Mouse (Mus musculus): ENCODE measurements at regions not wholly inside any gene's neighbourhood (a gene's known extent, or its start where the extent isn't known, plus 50 kb on each side); places are given as distances from the start of the nearest gene placed in this dataset.

GRCm38 (mm10) chr16:29725563-29725962 lies 146.4 kb downstream of the Opa1 start:
- TF ChIP-seq POLR2A (IDR thresholded peaks at IDR 0.05; ENCODE audit: insufficient read length, low read depth) (no peak), TCF3 (IDR thresholded peaks at IDR 0.05; ENCODE audit: insufficient read length, low read depth) (no peak), SRF (IDR thresholded peaks at IDR 0.05; ENCODE audit: control insufficient read depth, insufficient read length, low read depth) (no peak), MYOD1 (IDR thresholded peaks at IDR 0.05; ENCODE audit: control insufficient read depth in 1 of 3, insufficient read length in 2 of 3, low read depth in 2 of 3) (no peak), CEBPB (IDR thresholded peaks at IDR 0.05; ENCODE audit: insufficient read depth, poor library complexity, severe bottlenecking) (no peak), POLR2AphosphoS2 (IDR thresholded peaks at IDR 0.05; ENCODE audit: insufficient read length, low read depth) (no peak), MAX (IDR thresholded peaks at IDR 0.05; ENCODE audit: low read depth) (no peak), USF1 (IDR thresholded peaks at IDR 0.05; ENCODE audit: low read depth) (no peak), MYOG (IDR thresholded peaks at IDR 0.05; ENCODE audit: control insufficient read depth in 1 of 3, insufficient read depth in 1 of 3, insufficient read length in 2 of 3, low read depth in 2 of 3) (no peak), E2F4 (IDR thresholded peaks at IDR 0.05; ENCODE audit: insufficient read depth) (no peak), TCF12 (IDR thresholded peaks at IDR 0.05; ENCODE audit: insufficient read depth, poor library complexity, severe bottlenecking) (no peak), REST (IDR thresholded peaks at IDR 0.05; ENCODE audit: insufficient read depth, insufficient read length) (no peak)
- H3K27me3 ChIP-seq (ENCODE audit: control insufficient read depth, insufficient read depth, insufficient read length): no peaks in the 10 kb centered on the region

DNA sequence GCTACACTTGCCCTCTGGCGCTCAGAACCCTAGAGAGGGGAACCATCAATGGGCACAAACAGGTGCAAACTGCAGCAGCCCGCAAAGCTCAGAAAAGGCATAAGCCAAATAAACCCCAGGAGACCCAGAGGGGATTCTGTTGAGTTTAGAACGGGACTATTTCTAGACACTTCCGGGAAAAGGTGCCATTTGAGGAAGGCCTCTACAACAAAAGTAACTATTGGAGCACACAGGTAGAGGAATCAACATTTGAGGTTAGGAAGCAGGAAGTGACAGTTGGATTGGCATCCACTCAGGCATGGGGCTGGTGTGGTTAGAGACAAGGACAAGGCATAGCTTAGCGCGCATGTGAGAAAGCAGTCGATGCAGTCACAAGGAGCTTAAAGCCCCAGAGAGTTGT lies 148.3 kb downstream of the Opa1 start:
- Histone ChIP-seq H3K79me2 (ENCODE audit: control insufficient read depth, insufficient read depth) (no peaks in the 10 kb centered on the region), H3K27me3 (ENCODE audit: control insufficient read depth, insufficient read depth, insufficient read length) (no peaks in the 10 kb centered on the region), H3K4me3 (no peak overlapping the region), H3ac (ENCODE audit: control insufficient read depth, insufficient read length) (no peak overlapping the region), H3K36me3 (ENCODE audit: control insufficient read depth, insufficient read depth) (no peaks in the 10 kb centered on the region), H3K4me2 (ENCODE audit: low read depth) (no peak overlapping the region)
- TF ChIP-seq TCF3 (IDR thresholded peaks at IDR 0.05; ENCODE audit: insufficient read length, low read depth) (no peak), POLR2AphosphoS2 (IDR thresholded peaks at IDR 0.05; ENCODE audit: insufficient read length, low read depth) (no peak), POLR2A (IDR thresholded peaks at IDR 0.05; ENCODE audit: insufficient read length, low read depth) (no peak), SRF (IDR thresholded peaks at IDR 0.05; ENCODE audit: control insufficient read depth, insufficient read length, low read depth) (no peak), MYOD1 (IDR thresholded peaks at IDR 0.05; ENCODE audit: control insufficient read depth in 1 of 3, insufficient read length in 2 of 3, low read depth in 2 of 3) (no peak), MAX (IDR thresholded peaks at IDR 0.05; ENCODE audit: low read depth) (no peak), MYOG (IDR thresholded peaks at IDR 0.05; ENCODE audit: control insufficient read depth in 1 of 3, insufficient read depth in 1 of 3, insufficient read length in 2 of 3, low read depth in 2 of 3) (no peak), E2F4 (IDR thresholded peaks at IDR 0.05; ENCODE audit: insufficient read depth) (no peak)

More at GRCm38 (mm10) chr16:29725563-29725962, 146.4 kb downstream of the Opa1 start:
- no peak overlapping the region for H3ac ChIP-seq (ENCODE audit: control insufficient read depth, insufficient read length)
- no peak overlapping the region for H3K4me2 ChIP-seq (ENCODE audit: low read depth)
- no peaks in the 10 kb centered on the region for H3K79me2 ChIP-seq (ENCODE audit: control insufficient read depth, insufficient read depth)
- H3K4me3 ChIP-seq: no peak overlapping the region
- no peaks in the 10 kb centered on the region for H3K36me3 ChIP-seq (ENCODE audit: control insufficient read depth, insufficient read depth)

DNA sequence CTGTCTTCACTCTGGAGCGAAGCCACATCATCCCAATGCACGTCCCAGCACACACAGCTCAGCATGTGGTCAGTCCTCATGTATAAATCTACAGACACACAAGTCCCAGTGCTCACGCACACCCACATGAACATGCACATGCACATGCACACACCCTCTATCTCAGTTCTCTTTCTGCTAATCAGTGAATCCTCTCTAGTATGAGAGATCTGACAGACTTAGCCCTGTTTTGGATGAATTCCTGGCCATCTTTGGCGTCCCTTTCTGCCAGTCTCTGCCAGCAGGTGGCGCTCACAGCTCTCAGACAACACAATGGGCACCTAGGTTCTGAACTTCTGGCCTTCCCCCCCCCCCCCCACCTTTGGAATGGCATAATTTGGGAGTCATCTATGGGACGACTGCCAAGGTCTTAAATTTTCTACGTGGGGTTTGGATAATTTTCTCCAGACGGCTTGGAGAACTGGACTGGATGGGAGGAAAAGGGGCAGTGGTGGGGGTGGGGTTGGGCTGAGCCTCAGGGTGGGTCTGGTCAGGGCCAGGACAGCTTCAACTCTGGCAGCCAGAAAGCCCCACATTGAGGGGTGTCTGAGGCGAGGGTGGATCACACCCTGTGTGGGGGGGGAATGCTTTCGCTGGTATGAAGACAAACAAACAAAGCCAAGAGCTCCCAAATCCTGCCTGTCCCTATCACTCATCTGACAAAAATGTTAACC lies 149.8 kb downstream of the Opa1 start:
- H3K4me3 ChIP-seq: no peak overlapping the region
- H3K4me2 ChIP-seq (ENCODE audit: low read depth): peak overlapping the region; percentile 35
- TF ChIP-seq USF1 (IDR thresholded peaks at IDR 0.05; ENCODE audit: low read depth) (no peak), E2F4 (IDR thresholded peaks at IDR 0.05; ENCODE audit: insufficient read depth) (no peak), TCF12 (IDR thresholded peaks at IDR 0.05; ENCODE audit: insufficient read depth, poor library complexity, severe bottlenecking) (no peak), SRF (IDR thresholded peaks at IDR 0.05; ENCODE audit: control insufficient read depth, insufficient read length, low read depth) (no peak), MAX (IDR thresholded peaks at IDR 0.05; ENCODE audit: low read depth) (no peak), MYOD1 (IDR thresholded peaks at IDR 0.05; ENCODE audit: control insufficient read depth in 1 of 3, insufficient read length in 2 of 3, low read depth in 2 of 3) (no peak), CEBPB (IDR thresholded peaks at IDR 0.05; ENCODE audit: insufficient read depth, poor library complexity, severe bottlenecking) (no peak), MYOG (IDR thresholded peaks at IDR 0.05; ENCODE audit: control insufficient read depth in 1 of 3, insufficient read depth in 1 of 3, insufficient read length in 2 of 3, low read depth in 2 of 3) (no peak)
- no peak overlapping the region for H3ac ChIP-seq (ENCODE audit: control insufficient read depth, insufficient read length)
- H3K36me3 ChIP-seq (ENCODE audit: control insufficient read depth, insufficient read depth): no peaks in the 10 kb centered on the region
- no peaks in the 10 kb centered on the region for H3K79me2 ChIP-seq (ENCODE audit: control insufficient read depth, insufficient read depth)
- no peaks in the 10 kb centered on the region for H3K27me3 ChIP-seq (ENCODE audit: control insufficient read depth, insufficient read depth, insufficient read length)

DNA sequence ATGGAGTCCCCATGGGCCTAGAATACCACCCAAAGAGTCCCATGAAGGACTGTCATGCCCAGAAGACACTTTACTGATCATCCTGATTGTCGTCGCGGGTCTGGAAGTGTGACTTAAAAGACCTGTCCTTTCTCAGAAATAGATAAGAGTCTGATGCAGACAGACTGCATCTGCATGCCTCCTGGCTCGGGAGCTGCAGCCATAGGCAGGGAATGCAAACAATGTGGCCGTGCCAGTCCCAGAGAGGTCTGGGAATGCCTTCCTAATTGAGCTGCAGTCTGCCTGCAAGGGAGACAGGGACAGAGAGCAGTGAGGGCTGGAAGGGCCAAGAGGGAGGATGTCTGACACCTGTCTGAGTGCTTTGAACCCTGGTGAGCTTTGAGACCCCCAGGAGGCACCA lies 150.9 kb downstream of the Opa1 start:
- H3ac ChIP-seq (ENCODE audit: control insufficient read depth, insufficient read length): no peak overlapping the region
- H3K4me3 ChIP-seq: no peak overlapping the region
- no peak for TF ChIP-seq POLR2A (IDR thresholded peaks at IDR 0.05; ENCODE audit: insufficient read length, low read depth)
- no peak for TF ChIP-seq USF1 (IDR thresholded peaks at IDR 0.05; ENCODE audit: low read depth)
- no peak for TF ChIP-seq POLR2AphosphoS2 (IDR thresholded peaks at IDR 0.05; ENCODE audit: insufficient read length, low read depth)
- TF ChIP-seq REST (IDR thresholded peaks at IDR 0.05; ENCODE audit: insufficient read depth, insufficient read length): no peak
- no peak for TF ChIP-seq TCF12 (IDR thresholded peaks at IDR 0.05; ENCODE audit: insufficient read depth, poor library complexity, severe bottlenecking)
- no peak for TF ChIP-seq E2F4 (IDR thresholded peaks at IDR 0.05; ENCODE audit: insufficient read depth)
- TF ChIP-seq CEBPB (IDR thresholded peaks at IDR 0.05; ENCODE audit: insufficient read depth, poor library complexity, severe bottlenecking): no peak
- TF ChIP-seq MYOG (IDR thresholded peaks at IDR 0.05; ENCODE audit: control insufficient read depth in 1 of 3, insufficient read depth in 1 of 3, insufficient read length in 2 of 3, low read depth in 2 of 3): no peak
- no peak for TF ChIP-seq MAX (IDR thresholded peaks at IDR 0.05; ENCODE audit: low read depth)
- no peak for TF ChIP-seq MYOD1 (IDR thresholded peaks at IDR 0.05; ENCODE audit: control insufficient read depth in 1 of 3, insufficient read length in 2 of 3, low read depth in 2 of 3)
- TF ChIP-seq TCF3 (IDR thresholded peaks at IDR 0.05; ENCODE audit: insufficient read length, low read depth): no peak
- TF ChIP-seq SRF (IDR thresholded peaks at IDR 0.05; ENCODE audit: control insufficient read depth, insufficient read length, low read depth): no peak
- no peaks in the 10 kb centered on the region for H3K27me3 ChIP-seq (ENCODE audit: control insufficient read depth, insufficient read depth, insufficient read length)
- H3K36me3 ChIP-seq (ENCODE audit: control insufficient read depth, insufficient read depth): no peaks in the 10 kb centered on the region
- no peak overlapping the region for H3K4me2 ChIP-seq (ENCODE audit: low read depth)
- H3K79me2 ChIP-seq (ENCODE audit: control insufficient read depth, insufficient read depth): no peaks in the 10 kb centered on the region
